Mouse (Mus musculus) frontal cortex, postnatal 25 days (tissue): ENCODE data around the gene Doxl2.

Source experiments
- DNase-seq, 2 experiments: peaks; one replicate each; pipeline ENCODE4 v3.0.0; 2022; ENCODE audit warnings: low spot score in 2 of 2

The Doxl2 gene

GRCm38 (mm10) chr6:49009161-49009555 lies 34.4 kb downstream of the Doxl2 start:
- DNase-seq = no peak

GRCm38 (mm10) chr6:49009665-49010064 lies 34.9 kb downstream of the Doxl2 start:
- DNase-seq = no peak

- DNase-seq = no peak
These were observed 36.4 kb downstream of the Doxl2 start for GRCm38 (mm10) chr6:49011191-49011590.

- DNase-seq = no peak
These were observed 38.3 kb downstream of the Doxl2 start for GRCm38 (mm10) chr6:49013023-49013422.

GRCm38 (mm10) chr6:49013458-49013857 lies 38.7 kb downstream of the Doxl2 start:
- DNase-seq = no peak

- no peak for DNase-seq
These were observed 42.4 kb downstream of the Doxl2 start for GRCm38 (mm10) chr6:49017150-49017549.

GRCm38 (mm10) chr6:49019341-49019740 lies 44.6 kb downstream of the Doxl2 start:
- no peak for DNase-seq

GRCm38 (mm10) chr6:49021141-49022012 lies 46.6 kb downstream of the Doxl2 start:
- DNase-seq = peak in 1 of 2 experiments; percentile 17

GRCm38 (mm10) chr6:49022384-49022783 lies 47.6 kb downstream of the Doxl2 start:
- no peak for DNase-seq

GRCm38 (mm10) chr6:49023315-49023714 lies 48.6 kb downstream of the Doxl2 start:
- no peak for DNase-seq

GRCm38 (mm10) chr6:49025290-49025689 lies 50.5 kb downstream of the Doxl2 start:
- DNase-seq = no peak

GRCm38 (mm10) chr6:49026496-49026895 lies 51.7 kb downstream of the Doxl2 start:
- DNase-seq = no peak

GRCm38 (mm10) chr6:49028019-49028418 lies 53.3 kb downstream of the Doxl2 start:
- no peak for DNase-seq
